Mouse (Mus musculus) limb, embryonic 11.5 days (tissue): ENCODE measurements around the gene Ssbp4. TPM values are rescaled to one million over a fixed set of nuclear protein-coding genes. Genes with fewer than 3 reads are reported as not detected.

Source experiments
- ATAC-seq: fragments of 200-750 bp; cut with Nextera tagmentation; 2 replicates; pipeline ENCODE4 v1.8.0; 2017; ENCODE audit warnings: low read depth; ENCODE audit not compliant: insufficient number of reproducible peaks, low FRiP score, low TSS enrichment
- DNase-seq: peaks from one replicate; pipeline ENCODE4 v3.0.0-alpha.2; 2015; ENCODE audit warnings: low spot score
- H3K27ac ChIP-seq: fragments of 300-500 bp; sonication (generic); replicated peaks from 2 replicates; pipeline ENCODE4 v1.5.1; 2014; ENCODE audit warnings: low read depth, mild to moderate bottlenecking, low read length
- H3K27me3 ChIP-seq: fragments of 300-500 bp; sonication (generic); 2 replicates; pipeline ENCODE4 v1.6.1; 2014; ENCODE audit warnings: mild to moderate bottlenecking, low read length, mixed read lengths; ENCODE audit not compliant: control insufficient read depth, insufficient read depth
- H3K36me3 ChIP-seq: fragments of 300-500 bp; sonication (generic); 2 replicates; pipeline ENCODE4 v1.6.1; 2014; ENCODE audit warnings: mild to moderate bottlenecking, low read length, moderate library complexity, mixed read lengths; ENCODE audit not compliant: control insufficient read depth, insufficient read depth
- H3K4me1 ChIP-seq: fragments of 300-500 bp; sonication (generic); 2 replicates; pipeline ENCODE4 v1.6.1; 2014; ENCODE audit warnings: low read length, mixed read lengths; ENCODE audit not compliant: control insufficient read depth, insufficient read depth
- H3K4me2 ChIP-seq: fragments of 300-500 bp; sonication (generic); 2 replicates; pipeline ENCODE4 v1.6.1; 2014; ENCODE audit warnings: low read depth, mild to moderate bottlenecking, moderate library complexity; ENCODE audit not compliant: severe bottlenecking
- H3K4me3 ChIP-seq: fragments of 300-500 bp; sonication (generic); 2 replicates; pipeline ENCODE4 v1.5.1; 2014; ENCODE audit warnings: low read depth, low read length
- H3K9ac ChIP-seq: fragments of 300-500 bp; sonication (generic); 2 replicates; pipeline ENCODE4 v1.6.1; 2014; ENCODE audit warnings: mild to moderate bottlenecking, low read length
- H3K9me3 ChIP-seq: fragments of 300-500 bp; sonication (generic); 2 replicates; pipeline ENCODE4 v1.6.1; 2016; ENCODE audit warnings: low read length; ENCODE audit not compliant: control insufficient read depth
- WGBS: fragments of 180-500 bp; shearing (Covaris S2); extraction: QIAGEN DNeasy Blood & Tissue Kit; methylation state at CpG from one replicate; pipeline ENCODE4 v1.1.7; 2014; 5-methylcytosine and 5-hydroxymethylcytosine counted together
- polyA plus RNA-seq: library from polyadenylated mRNA; unstranded; fragments of >200 nt; fragmentation: Nextera tagmentation; extraction: Ambion mirVana; gene quantifications from 2 replicates; pipeline ENCODE4 v1.2.1, GENCODE M21; 2014

Gene Ssbp4
- polyA plus RNA-seq, 1 experiment from 2014 or later = 177 TPM

GRCm38 (mm10) chr8:70583476-70584387 is 24.9 kb downstream of the Ssbp4 start:
- H3K9me3 ChIP-seq = no peaks in the 10 kb centered on the region
- H3K4me2 ChIP-seq = no peak overlapping the region
- no peaks in the 10 kb centered on the region for H3K27me3 ChIP-seq
- no peak overlapping the region for H3K9ac ChIP-seq
- H3K4me3 ChIP-seq = no peak overlapping the region
- no peak for DNase-seq
- no peak for ATAC-seq
- H3K4me1 ChIP-seq = no peaks in the 10 kb centered on the region
- 90% methylated on average over 18 of the region's 18 CpGs for WGBS
- peaks cover 32% of the 10 kb centered on the region for H3K36me3 ChIP-seq
- H3K27ac ChIP-seq = no peak overlapping the region

GRCm38 (mm10) chr8:70577207-70577606 is 31.5 kb downstream of the Ssbp4 start:
- Histone ChIP-seq H3K4me2 (no peak overlapping the region), H3K27ac (no peak overlapping the region), H3K4me3 (no peak overlapping the region), H3K36me3 (peaks cover 14% of the 10 kb centered on the region; the same call in 1 of the 2 replicates), H3K4me1 (no peaks in the 10 kb centered on the region), H3K27me3 (no peaks in the 10 kb centered on the region), H3K9me3 (no peaks in the 10 kb centered on the region), H3K9ac (no peak overlapping the region)
- 87% methylated on average over 3 of the region's 3 CpGs for WGBS
- no peak for DNase-seq
- no peak for ATAC-seq

- H3K27ac ChIP-seq = no peak overlapping the region
- H3K9me3 ChIP-seq = no peaks in the 10 kb centered on the region
- no peak overlapping the region for H3K4me3 ChIP-seq
- H3K36me3 ChIP-seq = peaks cover 4% of the 10 kb centered on the region; the same call in 1 of the 2 replicates
- ATAC-seq (no peak), DNase-seq (no peak)
- H3K4me2 ChIP-seq = no peak overlapping the region
- no peaks in the 10 kb centered on the region for H3K27me3 ChIP-seq
- WGBS = 85% methylated on average over 4 of the region's 4 CpGs
- H3K9ac ChIP-seq = no peak overlapping the region
- no peaks in the 10 kb centered on the region for H3K4me1 ChIP-seq
These were observed 33.8 kb downstream of the Ssbp4 start for GRCm38 (mm10) chr8:70574915-70575314.

GRCm38 (mm10) chr8:70574302-70574701 is 34.4 kb downstream of the Ssbp4 start:
- H3K9ac ChIP-seq = no peak overlapping the region
- H3K4me3 ChIP-seq = no peak overlapping the region
- peaks cover 4% of the 10 kb centered on the region; the same call in 1 of the 2 replicates for H3K36me3 ChIP-seq
- DNase-seq = no peak
- H3K27ac ChIP-seq = no peak overlapping the region
- H3K27me3 ChIP-seq = no peaks in the 10 kb centered on the region
- no peak for ATAC-seq
- no peaks in the 10 kb centered on the region for H3K9me3 ChIP-seq
- H3K4me2 ChIP-seq = no peak overlapping the region
- no peaks in the 10 kb centered on the region for H3K4me1 ChIP-seq

GRCm38 (mm10) chr8:70570990-70571389 is 37.7 kb downstream of the Ssbp4 start:
- Histone ChIP-seq H3K27me3 (no peaks in the 10 kb centered on the region), H3K4me2 (no peak overlapping the region), H3K36me3 (peaks cover 2% of the 10 kb centered on the region; the same call in 1 of the 2 replicates), H3K4me3 (no peak overlapping the region), H3K27ac (no peak overlapping the region), H3K9ac (no peak overlapping the region), H3K4me1 (no peaks in the 10 kb centered on the region), H3K9me3 (no peaks in the 10 kb centered on the region)
- WGBS = 84% methylated on average over 6 of the region's 6 CpGs
- DNase-seq = no peak
- no peak for ATAC-seq

- no peak for DNase-seq
- no peak overlapping the region for H3K27ac ChIP-seq
- H3K4me1 ChIP-seq = 0 out of 2 replicates have a peak, but pooled peaks cover 2% of the 10 kb centered on the region
- H3K9me3 ChIP-seq = no peaks in the 10 kb centered on the region
- H3K36me3 ChIP-seq = peaks cover 2% of the 10 kb centered on the region; the same call in 1 of the 2 replicates
- no peak overlapping the region for H3K9ac ChIP-seq
- H3K4me3 ChIP-seq = no peak overlapping the region
- H3K4me2 ChIP-seq = no peak overlapping the region
- no peak for ATAC-seq
- no peaks in the 10 kb centered on the region for H3K27me3 ChIP-seq
These were observed 38.3 kb downstream of the Ssbp4 start for GRCm38 (mm10) chr8:70570360-70570759.

- no peak for ATAC-seq
- Histone ChIP-seq H3K27me3 (no peaks in the 10 kb centered on the region), H3K9me3 (no peaks in the 10 kb centered on the region), H3K4me1 (0 out of 2 replicates have a peak, but pooled peaks cover 3% of the 10 kb centered on the region), H3K27ac (no peak overlapping the region), H3K36me3 (peaks cover 2% of the 10 kb centered on the region), H3K4me3 (no peak overlapping the region), H3K4me2 (no peak overlapping the region), H3K9ac (no peak overlapping the region)
- no peak for DNase-seq
- 69% methylated on average over 3 of the region's 3 CpGs for WGBS
These were observed 43.1 kb downstream of the Ssbp4 start for GRCm38 (mm10) chr8:70565561-70565960.

- no peak for ATAC-seq
- Histone ChIP-seq H3K4me3 (no peak overlapping the region), H3K27ac (no peak overlapping the region), H3K9me3 (no peaks in the 10 kb centered on the region), H3K27me3 (no peaks in the 10 kb centered on the region), H3K9ac (no peak overlapping the region), H3K4me1 (0 out of 2 replicates have a peak, but pooled peaks cover 3% of the 10 kb centered on the region), H3K36me3 (peaks cover 2% of the 10 kb centered on the region), H3K4me2 (no peak overlapping the region)
- 79% methylated on average over 3 of the region's 3 CpGs for WGBS
- DNase-seq = no peak
These were observed 43.9 kb downstream of the Ssbp4 start for GRCm38 (mm10) chr8:70564696-70565235.
